Mouse (Mus musculus) retina, adult 2 months (tissue): ENCODE measurements at regions not wholly inside any gene's neighbourhood (a gene's known extent, or its start where the extent isn't known, plus 50 kb on each side); places are given as distances from the start of the nearest gene placed in this dataset.

Experiments
- DNase-seq: peaks from one replicate; pipeline ENCODE4 v3.0.0-alpha.2; 2012; ENCODE audit warnings: low read depth, low spot score

DNA sequence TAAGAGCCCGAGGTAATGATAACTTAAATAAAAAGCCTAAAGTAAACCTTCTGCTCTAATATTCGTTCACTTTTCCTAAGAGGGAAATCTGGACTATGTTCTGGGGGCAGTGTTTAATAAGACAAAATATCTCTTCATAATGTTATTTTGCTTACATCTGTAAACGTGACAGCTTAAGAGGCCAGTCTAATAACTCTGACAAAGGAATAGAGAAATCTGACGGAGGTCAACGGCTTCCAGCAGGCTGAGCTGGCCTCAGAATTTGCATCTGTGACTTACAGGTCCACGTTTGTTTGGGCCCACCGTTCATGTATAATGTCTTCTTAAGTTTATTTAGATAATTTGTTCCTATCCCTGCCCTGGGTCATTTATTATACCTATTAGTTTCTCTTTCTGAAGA lies 99.6 kb upstream of the Fam241a start:
- no peak for DNase-seq

DNA sequence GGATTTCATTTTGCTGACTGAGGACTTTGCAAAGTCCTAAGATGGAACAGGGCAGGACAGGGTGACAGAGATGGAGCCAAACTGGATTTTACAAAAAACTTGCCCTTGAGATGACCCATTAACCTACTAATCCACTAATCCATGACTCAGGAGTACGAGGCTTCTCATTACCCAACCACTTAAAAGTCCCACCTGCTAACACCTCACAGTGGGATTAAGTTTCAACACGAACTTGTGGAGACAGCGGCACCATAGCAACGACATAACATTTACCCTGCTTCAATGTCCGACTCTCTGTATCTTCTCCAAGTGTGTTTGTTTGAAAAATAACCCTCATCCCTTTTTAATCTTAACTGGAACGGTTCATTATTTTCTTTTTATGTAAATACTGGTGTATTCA lies 91.5 kb upstream of the Fam241a start:
- DNase-seq: no peak

DNA sequence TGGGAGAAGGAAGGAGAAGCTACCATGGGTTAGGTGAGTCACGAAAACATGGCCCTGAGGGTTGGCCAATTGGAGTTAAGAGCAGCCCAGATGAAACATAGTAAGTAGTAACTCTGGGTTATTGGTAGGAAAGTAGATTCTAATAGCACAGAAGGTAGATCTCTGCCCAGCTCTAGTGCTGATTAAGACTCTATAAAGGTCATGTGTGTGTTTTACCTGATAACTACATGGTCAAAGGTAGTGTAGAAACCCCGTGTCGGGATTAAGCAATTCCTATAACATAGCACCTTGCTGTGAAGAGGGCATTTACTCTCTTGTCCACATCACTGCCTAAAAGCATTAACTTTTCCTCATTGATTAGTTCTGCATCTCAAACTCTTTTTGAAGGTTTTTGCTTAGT lies 89.0 kb upstream of the Fam241a start:
- no peak for DNase-seq

DNA sequence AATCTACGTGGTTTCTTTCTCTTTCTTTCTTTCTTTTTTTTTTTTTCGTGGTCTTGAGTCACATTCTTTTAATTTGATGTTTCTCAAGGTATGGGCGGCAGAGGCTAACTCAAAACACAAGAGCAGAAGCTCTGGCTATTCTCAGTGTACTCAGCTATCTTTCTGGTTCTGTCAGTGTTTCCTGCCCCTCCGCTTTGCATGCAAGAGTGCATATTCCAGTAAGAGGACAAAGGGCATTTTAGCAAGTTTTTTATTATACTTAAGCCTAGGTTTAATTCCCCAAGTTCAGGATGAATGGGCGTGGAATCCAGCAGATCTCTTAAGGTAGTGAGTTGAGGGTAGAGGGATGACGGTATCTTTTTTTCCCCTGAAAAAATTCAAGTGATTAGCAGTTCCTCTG lies 81.1 kb upstream of the Fam241a start:
- DNase-seq: no peak

DNA sequence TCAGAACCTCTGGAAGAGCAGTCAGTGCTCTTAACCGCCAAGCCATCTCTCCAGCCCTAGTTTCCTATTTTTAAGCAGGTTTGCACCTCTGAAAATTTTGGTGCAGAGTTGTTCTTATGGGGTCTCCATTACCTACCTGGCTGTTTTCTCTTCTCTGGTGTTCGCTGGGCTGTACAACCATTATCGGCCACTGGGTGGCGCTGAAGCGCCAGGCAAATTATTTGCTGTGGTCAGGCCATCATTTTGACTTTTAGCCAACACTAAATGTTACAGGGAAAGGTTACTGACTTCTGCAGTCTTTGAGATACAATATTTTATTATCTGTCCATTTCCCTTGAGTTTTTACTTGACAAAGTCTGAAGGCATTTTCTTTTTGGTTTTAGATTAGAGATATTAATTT lies 74.8 kb upstream of the Fam241a start:
- no peak for DNase-seq

DNA sequence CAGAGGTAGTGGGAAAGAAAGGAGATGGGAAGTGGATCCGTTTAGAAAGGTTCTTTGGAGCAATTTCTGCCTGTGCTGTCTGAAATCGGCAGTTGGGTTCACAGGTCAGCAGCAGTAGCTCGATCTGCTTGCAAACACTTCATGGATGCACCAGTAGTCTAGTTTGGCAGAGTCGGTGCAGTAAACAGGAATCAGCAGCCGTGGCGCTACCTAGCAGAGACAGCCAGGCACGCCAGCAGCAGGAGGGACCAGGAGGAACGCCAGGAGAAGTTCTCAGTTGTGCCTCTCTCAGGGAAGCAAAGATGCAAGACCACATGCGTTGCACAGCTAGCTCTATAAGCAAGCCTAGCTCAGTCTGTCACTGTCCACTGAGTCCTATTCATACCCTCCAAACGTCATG lies 71.0 kb upstream of the Fam241a start:
- DNase-seq: no peak

DNA sequence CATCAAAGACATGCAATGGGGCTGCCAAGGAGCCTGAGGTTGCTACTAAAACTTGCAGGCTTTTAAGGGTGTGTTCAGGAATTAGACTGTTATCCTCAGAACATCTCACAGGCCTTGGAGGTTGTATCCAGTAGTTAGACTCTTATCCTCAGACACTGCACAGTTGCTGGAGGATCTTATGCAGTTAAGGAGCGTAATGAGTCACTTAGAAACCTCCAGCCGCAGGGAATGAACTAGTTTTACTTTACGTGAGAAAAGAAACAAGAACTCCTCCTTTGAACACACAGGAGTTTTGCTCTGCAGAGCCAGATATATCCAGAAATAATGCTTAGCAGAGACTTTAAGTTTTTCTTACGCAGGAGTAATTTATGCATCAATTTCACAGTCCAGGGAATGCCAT lies 70.1 kb upstream of the Fam241a start:
- no peak for DNase-seq

DNA sequence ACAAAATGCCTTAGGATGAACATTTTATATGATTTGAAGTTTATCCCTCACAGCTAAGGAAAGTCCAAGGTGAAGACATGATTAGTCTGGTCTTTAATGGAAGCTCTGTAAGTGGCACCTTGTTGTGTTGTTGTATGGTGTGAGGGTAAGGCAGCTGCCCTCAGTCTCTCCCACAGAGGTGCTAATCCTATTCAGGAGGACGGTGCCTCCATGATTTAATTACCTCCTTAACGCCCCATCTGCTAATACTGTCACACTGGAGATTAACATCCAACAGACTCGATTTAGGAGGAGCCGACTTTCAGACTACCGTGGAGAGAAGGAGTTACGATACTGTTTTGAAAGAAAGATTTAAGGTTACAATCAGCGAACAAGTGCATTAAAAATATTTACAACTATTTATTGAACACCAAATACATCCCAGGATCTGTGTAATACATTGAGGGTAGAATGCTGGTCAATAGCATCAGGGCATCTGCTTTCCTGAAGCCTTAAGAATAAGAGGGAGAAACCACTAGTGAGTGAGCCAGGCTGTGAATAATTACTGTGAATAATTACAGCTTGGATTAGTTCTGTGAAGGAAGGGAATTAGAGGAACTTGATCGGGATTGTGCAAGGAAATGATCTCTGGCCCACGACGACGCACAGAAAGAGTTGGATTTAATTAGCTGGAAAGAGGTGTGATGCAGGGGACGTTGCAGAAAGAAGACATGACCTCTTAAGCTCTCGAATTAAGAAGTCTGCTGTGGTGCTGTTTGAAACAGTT lies 63.0 kb upstream of the Fam241a start:
- no peak for DNase-seq

DNA sequence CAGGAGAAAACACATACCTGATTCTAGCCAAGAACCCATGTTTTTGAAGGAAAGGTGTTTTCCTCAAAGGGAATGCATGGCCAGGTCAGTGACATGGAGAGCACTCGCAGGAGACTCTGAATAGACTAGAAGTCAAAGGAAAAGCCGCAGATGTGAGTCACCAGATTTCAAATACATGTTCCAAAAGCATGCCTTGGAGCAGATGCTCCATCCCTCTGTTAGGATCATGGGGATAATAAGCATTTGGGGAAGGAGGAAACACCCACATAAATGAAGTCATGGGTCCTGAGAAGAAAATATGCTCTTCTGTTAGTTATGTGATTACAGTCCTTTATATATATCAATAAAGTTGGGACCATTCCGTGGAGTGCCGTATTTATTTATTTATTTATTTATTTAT lies 58.7 kb upstream of the Fam241a start:
- no peak for DNase-seq

DNA sequence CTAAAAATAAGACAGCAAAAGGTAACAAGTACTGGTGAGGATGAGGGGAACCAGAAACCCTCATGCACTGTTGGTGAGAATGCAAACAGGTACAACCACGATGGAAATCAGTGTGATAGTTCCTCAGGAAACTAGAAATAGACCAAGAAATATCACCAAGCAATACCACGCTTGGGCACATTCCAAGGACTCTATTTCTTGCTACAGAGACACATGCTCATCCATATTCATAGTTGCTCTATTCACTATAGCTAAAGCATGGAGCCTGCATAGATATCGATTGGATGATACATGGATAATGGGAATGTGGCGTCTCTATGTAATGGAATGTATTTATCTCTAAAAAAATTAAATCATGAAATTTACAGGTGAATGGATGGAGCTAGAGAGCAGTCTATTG lies 57.5 kb upstream of the Fam241a start:
- DNase-seq: no peak

DNA sequence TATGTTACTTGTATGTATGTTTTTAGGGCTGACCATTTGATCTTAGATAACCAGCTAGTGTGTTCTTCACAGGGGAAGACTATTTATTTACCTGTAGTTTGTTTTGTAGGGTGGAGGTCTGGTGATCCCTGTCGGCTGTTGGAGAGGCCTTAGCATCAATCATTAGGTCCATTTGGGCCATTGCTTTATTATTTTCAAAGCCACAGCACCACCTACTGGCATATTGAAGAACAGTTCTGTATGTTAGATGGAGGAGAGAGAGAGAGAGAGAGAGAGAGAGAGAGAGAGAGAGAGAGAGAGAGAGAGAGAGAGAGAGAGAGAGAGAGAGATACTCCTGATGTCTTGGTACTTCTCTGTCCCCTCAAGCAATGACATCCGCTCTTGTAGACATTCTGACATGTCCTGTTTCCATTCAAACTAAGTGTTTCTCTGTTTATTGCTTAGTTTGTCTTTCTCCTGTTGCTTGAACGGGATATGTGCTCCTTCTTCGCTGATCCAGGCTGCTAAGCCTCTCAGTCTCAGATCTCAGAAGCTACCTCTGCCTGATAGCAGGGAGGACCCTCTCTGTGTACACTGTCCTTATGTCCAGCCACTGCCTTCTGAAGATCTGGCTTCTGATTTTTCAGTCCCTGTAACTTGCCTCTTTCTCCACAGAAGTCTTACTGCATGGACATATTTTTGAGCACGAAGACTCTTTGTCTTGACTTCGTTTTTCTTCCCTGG lies 52.9 kb upstream of the Fam241a start:
- DNase-seq: peak; percentile 71

DNA sequence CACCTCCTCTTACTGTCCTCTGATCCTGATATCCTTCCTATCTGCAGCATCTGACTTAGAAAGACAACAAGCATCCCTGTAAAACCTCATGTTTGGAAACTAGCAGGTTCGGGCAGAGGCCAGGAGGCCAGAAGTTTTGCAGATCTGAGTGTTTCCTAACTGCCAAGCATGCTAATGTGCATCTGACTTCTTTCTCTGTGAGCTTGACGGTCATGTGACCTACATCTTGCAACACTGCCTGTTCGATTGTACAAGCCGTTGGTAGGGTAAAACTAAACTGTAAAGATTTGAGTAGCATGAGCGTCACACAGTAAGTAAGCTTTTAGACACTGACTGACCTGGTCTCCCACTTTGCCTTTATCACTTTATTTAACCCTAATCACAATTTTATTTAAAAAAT lies 52.2 kb upstream of the Fam241a start:
- DNase-seq: no peak
